30 mouse cellular contexts compared by ENCODE assay signal in genomic region chr7:65235701-65236100, GRCm38 (mm10).
DNase-seq lines count a peak whose midpoint lies in the region; TF ChIP-seq lines count a peak whose summit lies in the region.
"Had no signal": no experiment of that assay in that cellular context is flagged by ENCODE, and none has a peak within 500 bp of the region (broad histone marks: within the 10 kb centered on the region; RNA-seq: fewer than 3 reads in every experiment).

No protein-coding gene starts in this region.

- no peak overlapping the region for H3K4me3 ChIP-seq in layer of hippocampus, adult 2 months
- H3K4me3 ChIP-seq: erythroblast, embryonic 14.5 days; gastrocnemius, adult 2 months; heart, adult 2 months; heart, embryonic 13.5 days; limb, embryonic 12.5 days; liver, embryonic 15.5 days; neural tube, embryonic 15.5 days had no signal

- no peak for TF ChIP-seq CTCF in layer of hippocampus, adult 2 months (conservative IDR thresholded peaks at IDR 0.05)

- H3K27ac ChIP-seq in layer of hippocampus, adult 2 months: peak overlapping the region; percentile 53; the same call in 1 of the 2 replicates
- H3K27ac ChIP-seq: gastrocnemius, adult 2 months; heart, adult 2 months; heart, embryonic 13.5 days; hindbrain, embryonic 14.5 days; limb, embryonic 12.5 days; liver, embryonic 15.5 days; neural tube, embryonic 15.5 days; stomach, postnatal 0 days had no signal

- peak; percentile 29 to 41 for DNase-seq in layer of hippocampus, adult 2 months (ENCODE audit: low spot score in 2 of 2)
- no peak for DNase-seq in layer of hippocampus, postnatal 10 days (ENCODE audit: low spot score in 2 of 2)
- peak; percentile 62 for DNase-seq in right cerebral cortex, adult 18-20 months
- no peak for DNase-seq in right cerebral cortex, postnatal 4 days
- peak; percentile 58 to 67 for DNase-seq in frontal cortex, postnatal 36 days (ENCODE audit: low spot score in 2 of 2)
- DNase-seq in left cerebral cortex, postnatal 36 days (ENCODE audit: low spot score in 2 of 2): peak; percentile 19 to 36
- DNase-seq in spleen, postnatal 4 days (ENCODE audit: low spot score in 2 of 2): no peak
- DNase-seq: adrenal gland, postnatal 25 days; B cell, adult 2 months; cerebellum, adult 18-20 months; cerebellum, postnatal 14 days; forebrain, postnatal 0 days; gastrocnemius, adult 2 months; gastrocnemius, postnatal 36 days; heart, adult 2 months; heart, postnatal 10 days; kidney, postnatal 14 days; lung, embryonic 14.5 days; lung, postnatal 14 days; midbrain, embryonic 14.5 days; spleen, adult 18-20 months; thymus, adult 2 months; thymus, postnatal 36 days had no signal

- intact Hi-C loops in left cerebral cortex, postnatal 36 days (cut with DNase I): no loop called here

Comparison
In these comparisons a context has a peak if more than half of its experiments do, and no peak if none do; other contexts are left out.
1. DNase-seq: peak in layer of hippocampus, adult 2 months (2 of 2), right cerebral cortex, adult 18-20 months (single experiment), frontal cortex, postnatal 36 days (2 of 2) and left cerebral cortex, postnatal 36 days (2 of 2); none in layer of hippocampus, postnatal 10 days (0 of 2), right cerebral cortex, postnatal 4 days (single experiment) and spleen, postnatal 4 days (0 of 2).